Mouse (Mus musculus) lung, postnatal 4 days (tissue): ENCODE data around the gene Krt80.

Experiments
- DNase-seq, 2 experiments: peaks; one replicate each; pipeline ENCODE4 v3.0.0; 2021

Krt80 gene

GRCm38 (mm10) chr15:101373286-101373898 lies 3.4 kb upstream of the Krt80 start:
- peak in 1 of 2 experiments; percentile 53 for DNase-seq

DNA sequence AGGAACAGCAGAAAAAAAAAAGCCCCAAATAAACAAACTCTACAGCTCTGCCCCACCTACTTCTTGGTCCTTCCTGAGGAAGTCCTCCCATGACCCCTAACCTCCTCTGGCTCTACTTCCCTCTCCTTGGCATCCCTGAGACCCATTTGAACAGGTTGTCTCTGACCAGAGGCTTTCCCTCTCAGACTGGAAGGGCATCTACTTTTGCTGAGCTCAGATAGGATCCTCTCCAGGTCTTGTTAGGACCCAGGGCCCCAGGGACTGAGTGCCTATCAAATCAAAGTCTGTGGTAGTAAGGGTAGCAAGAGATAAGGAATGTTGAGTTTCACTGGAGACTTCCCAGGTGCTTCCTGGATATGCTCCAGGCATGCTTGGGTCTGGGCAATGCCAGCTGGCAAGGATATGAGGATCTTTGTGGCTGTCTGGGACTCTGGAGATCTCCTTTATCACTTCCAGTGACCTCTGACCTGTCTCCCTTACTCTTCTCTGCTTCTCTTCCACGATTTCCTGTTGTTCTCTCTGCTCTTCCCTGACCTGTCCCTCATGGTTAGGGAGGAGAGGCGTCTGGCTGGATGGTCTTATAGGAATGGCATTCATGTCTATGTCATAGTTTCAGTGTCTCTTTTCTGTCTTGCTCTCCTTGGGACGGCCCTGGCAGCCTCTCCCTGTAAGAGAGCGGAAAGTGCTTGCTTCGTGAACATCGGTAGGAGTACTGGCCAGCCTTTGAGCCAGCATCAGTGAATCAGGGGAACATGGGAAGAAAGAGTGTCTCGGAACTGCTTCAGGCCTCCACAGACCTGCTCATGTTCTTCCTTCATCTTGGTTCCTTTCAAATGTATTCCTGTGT lies 2.4 kb upstream of the Krt80 start:
- DNase-seq = peak in 1 of 2 experiments; percentile 39

GRCm38 (mm10) chr15:101371141-101371985 lies 1.4 kb upstream of the Krt80 start:
- DNase-seq = peak; percentile 70 to 78

DNA sequence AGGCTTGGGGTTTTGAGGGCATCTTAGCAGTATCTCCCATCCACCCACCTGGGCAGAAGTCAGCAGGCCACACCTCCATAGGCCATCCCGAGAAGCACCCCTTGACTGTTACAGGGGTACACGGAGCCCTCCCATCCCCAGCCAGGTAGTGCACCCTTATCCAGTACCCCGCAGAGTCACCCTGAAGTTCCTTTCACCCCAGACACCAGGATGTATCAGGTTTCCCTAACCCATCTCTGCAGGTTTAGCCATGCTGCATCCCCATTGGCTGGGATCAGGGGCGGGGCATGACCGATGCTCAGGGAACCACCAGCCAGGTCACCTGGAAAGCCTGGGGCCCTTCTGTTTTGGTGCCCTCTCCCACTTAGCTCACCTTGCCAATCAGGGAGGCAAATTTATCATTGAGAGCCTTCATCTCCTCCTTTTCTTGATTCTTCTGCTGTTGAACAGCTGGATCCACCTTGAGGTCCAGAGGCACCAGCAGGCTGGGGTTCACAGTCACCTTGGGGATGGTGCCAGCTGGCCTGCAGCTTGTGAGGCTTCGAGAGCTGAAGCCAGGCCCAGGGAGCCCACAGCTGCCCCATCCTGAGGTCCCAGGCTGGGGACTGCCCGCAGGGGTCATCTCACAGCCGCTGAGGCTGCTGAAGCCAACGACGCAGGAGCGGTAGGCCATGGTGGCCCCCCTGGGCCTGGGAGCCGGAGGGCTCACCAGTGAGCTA lies 421 bp downstream of the Krt80 start:
- peak in 1 of 2 experiments; percentile 69 for DNase-seq

DNA sequence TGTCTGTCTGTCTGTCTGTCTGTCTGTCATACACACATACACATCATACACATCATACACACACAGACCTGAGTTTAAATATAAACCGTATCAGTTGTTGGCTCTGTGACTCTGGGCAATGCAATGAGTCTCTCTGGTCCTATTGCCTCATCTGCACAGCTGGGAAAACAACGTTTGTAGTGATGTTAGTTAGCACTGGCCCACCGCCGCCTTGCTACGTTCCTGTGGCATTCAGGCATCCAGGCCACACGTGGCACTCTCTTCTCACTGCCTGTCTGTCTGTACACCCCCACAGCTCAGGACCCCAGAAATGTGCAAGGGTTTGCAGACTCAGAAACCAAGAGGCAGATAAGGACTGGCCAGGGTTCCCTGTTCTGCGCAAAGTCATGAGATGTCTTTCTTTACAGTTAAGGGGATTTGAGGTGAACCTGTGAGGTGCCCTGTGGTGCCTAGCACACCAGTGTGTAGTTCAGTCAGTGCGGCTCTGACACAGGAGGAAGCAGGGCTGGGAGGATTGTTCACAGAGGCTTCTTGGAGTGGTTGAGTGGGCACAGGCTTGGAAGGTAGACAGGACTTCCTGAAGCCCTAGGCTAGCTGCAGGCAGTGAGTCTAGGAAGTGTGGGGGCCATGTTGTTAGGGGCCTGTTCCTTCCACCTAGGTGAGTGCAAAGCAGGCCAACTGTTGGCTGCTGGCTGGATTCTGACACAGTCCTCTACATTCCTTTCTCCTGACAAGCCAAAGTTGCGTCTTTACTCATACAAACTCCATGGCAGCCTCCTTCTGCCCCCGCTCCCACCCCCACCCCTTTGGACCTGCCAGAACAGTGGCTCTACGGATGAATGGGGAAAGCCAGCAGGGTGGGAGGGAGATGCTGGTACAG lies 1.2 kb downstream of the Krt80 start:
- DNase-seq = peak in 1 of 2 experiments; percentile 53

GRCm38 (mm10) chr15:101368015-101368414 lies 1.9 kb downstream of the Krt80 start:
- no peak for DNase-seq

DNA sequence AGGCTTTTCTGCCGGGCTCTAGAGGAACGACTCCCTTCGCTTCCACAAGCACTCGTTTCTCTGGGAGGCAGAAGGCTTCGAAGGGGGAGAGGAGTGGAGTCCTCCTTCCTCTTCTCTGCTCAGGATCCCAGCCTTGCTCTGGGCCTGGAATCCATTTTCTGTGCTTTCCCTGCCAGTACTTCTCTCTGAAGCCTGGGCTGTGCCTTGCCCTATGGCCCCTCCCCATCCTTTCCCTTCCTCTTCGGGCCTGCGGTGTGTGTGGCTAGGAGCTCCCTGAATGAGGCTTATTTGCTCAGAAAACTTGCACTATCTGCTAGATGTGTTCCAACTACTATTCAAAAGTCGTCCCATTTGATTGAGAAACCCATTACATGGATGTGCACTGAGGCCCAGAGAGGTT lies 2.5 kb downstream of the Krt80 start:
- peak in 1 of 2 experiments; percentile 52 for DNase-seq

- DNase-seq = no peak
These were observed 3.0 kb downstream of the Krt80 start for GRCm38 (mm10) chr15:101366926-101367325.

DNA sequence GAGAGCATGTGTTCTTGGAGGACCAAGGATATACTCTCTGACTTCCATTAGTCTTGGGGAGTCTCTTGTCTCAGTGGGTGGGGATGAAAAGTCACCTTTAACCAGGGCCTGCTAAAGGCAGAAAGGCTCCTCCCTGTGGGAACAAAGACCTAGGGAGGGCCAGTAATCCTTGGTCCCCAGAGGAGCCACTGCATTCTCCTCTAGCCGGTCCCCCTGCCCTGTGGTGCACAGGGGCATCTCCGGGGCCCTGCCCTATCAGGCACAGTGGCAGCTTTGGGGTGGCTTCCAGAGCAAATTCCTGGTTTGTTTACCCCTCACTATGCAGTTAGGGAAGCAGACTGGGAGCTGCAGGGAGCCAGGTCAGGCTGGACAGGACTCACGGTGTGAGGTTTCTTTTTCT lies 3.5 kb downstream of the Krt80 start:
- no peak for DNase-seq

GRCm38 (mm10) chr15:101365721-101366120 lies 4.2 kb downstream of the Krt80 start:
- DNase-seq = no peak

GRCm38 (mm10) chr15:101364891-101365671 lies 4.9 kb downstream of the Krt80 start:
- DNase-seq = peak in 1 of 2 experiments; percentile 63

GRCm38 (mm10) chr15:101364425-101364824 lies 5.5 kb downstream of the Krt80 start:
- DNase-seq = peak in 1 of 2 experiments; percentile 52

DNA sequence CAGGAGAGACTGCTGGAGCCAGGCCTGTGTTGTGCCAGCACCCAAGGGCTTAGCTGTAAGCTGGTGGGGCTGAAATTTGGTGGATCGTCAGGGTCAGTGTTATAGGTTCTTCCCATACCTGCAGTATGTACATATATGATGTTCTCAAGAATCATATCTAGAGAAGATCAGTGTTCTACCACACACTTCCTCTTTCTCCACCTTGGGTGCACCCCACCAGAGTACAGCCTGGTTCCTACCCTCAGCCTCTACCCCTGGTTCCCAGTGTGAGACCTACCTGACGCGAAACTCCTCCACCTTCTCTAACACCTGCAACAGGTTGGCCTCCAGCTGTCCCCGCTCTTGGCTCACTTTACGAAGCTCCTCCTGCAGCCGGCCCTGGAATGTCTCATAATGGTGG lies 6.0 kb downstream of the Krt80 start:
- DNase-seq = no peak

GRCm38 (mm10) chr15:101362393-101363010 lies 7.5 kb downstream of the Krt80 start:
- no peak for DNase-seq

DNA sequence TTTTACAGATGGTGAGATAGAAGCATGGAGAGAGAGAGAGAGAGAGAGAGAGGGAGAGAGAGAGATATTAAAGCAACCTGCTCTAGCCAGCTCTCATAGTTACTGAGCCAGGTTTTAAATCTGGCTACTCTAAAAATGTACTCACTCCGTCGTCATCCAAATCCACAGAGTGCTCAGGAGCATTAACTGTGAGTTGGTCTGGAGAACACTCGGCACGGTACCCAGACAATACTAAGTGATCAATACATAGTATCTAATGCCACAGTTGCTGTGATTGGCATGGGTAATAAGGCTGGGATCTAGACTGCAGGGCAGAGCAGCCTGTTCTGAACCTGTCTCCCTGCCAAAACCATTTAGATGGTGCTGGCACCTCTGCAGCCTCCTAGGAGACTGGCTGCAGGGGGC lies 14.6 kb downstream of the Krt80 start:
- no peak for DNase-seq

- no peak for DNase-seq
These were observed 17.1 kb downstream of the Krt80 start for GRCm38 (mm10) chr15:101352706-101353465.

DNA sequence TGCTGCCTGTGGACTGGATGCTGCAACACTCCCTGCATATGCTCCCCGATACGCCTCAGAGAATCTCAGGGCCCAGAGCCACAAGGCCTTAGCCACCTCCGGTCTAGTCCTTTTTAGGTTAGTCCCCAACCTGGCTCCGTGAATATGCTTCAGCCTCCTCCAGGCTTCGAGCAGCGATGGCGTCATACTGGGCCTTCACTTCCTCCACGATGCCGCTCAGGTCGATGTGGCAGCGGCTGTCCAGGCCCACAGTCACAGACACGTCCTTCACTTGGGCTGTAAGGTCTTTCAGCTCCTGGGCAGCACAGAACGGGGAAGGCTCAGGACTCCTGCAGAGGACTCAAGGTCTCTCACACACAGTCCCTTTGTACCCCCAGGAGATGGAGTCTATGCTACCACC lies 17.9 kb downstream of the Krt80 start:
- DNase-seq = no peak

DNA sequence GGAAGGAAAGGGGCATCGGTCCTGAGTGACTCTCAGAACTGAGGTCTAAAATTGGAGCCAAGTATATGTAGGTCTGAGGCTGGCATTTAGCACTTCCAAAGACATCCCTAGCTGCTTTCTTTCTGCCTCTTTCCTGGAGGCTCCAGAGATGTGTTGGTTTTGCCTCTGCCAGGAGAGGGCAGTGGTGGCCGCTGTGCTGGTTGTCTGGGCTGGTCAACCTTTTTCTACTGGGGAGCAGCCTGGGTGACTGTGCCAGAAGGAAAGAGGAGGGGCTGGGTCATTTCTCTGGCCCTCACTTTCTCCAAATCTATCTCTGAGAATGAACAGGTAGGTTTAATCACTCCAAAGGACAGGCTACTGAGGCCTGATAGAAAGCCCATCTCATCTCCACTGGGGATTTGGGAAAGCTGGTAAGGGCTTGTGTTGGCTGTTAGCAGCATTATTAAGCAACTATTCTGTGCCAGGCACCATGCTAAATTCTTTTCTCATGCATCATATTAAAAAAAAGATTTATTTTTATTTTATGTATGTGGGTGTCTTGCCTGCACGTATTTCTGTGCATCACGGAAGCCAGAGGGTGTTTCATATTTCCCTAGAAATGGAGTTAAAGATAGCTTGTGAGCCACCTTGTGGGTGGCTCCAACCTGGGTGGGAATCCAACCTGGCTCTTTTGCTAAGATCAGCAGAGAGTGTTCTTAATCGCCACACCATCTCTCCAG lies 28.0 kb downstream of the Krt80 start:
- DNase-seq = peak; percentile 71 to 81

DNA sequence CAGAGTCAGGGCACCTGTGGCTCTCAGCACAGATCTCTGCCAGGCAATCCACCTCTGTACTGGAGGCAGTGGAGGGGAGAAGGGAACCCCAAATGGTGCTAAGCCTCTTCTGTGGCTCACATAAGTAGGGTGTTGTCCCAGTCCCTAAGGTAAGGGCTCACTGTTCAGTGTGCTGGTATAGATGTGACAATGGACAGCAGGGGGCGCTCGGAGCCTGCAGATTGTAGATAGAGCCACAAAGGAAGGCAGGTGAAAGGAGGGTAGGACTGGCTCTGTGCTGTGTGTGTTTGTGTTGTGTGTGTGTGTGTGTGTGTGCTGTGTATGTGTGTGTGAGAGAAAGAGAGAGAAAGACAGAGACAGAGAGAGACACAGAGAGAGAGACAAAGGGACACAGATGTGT lies 30.4 kb downstream of the Krt80 start:
- DNase-seq = peak; percentile 82 to 89
